Comparison of ENCODE assay signal across 15 mouse cellular contexts in the genomic region with DNA sequence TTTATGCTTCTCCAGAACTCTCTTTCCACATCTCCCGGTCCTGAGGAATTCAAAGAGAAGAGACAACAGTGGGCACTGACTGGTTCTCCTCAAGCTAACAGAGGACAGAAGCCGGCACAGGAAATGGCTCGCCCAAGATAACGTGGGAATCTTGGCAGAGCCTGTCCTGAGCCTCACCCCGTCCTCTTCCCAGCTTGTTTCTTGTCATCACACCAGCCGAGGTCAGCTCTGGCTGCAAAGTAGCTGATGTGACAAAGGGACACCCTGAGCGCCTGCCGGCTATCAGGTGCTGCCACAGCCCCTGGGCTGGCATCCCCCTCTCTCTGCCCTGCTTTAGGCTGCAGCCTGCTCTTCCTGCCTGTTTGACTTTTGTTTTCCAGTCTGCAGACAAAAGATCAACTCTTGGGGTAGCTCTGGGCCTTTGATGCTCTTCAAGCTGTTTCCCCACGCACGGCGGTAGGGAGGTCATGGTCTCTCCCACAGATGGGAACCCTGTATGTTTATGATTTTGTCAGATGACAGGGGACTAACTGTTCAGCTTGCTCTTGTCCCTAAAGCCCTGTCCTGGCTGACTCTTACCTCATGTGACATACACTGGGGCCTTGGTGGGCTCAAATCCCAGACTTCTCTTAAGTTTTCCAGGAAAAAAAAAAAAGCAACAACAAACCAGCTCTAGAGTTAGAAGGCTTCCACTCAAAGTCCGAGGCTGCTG. TPM values are rescaled to one million over a fixed set of nuclear protein-coding genes. Genes with fewer than 3 reads are reported as not detected.
DNase-seq lines count a peak whose midpoint lies in the region; ATAC-seq lines count a peak whose summit lies in the region.
"Had no signal": no experiment of that assay in that cellular context is flagged by ENCODE, and none has a peak within 500 bp of the region (broad histone marks: within the 10 kb centered on the region; RNA-seq: fewer than 3 reads in every experiment).

No protein-coding gene starts in this region.

- H3K27me3 ChIP-seq in lung, embryonic 15.5 days: no peaks in the 10 kb centered on the region
- H3K27me3 ChIP-seq: intestine, embryonic 15.5 days; neural tube, embryonic 15.5 days had no signal

- no peak overlapping the region for H3K9ac ChIP-seq in lung, embryonic 15.5 days
- H3K9ac ChIP-seq: intestine, embryonic 15.5 days; neural tube, embryonic 15.5 days had no signal

- no peaks in the 10 kb centered on the region for H3K36me3 ChIP-seq in lung, embryonic 15.5 days
- H3K36me3 ChIP-seq: embryonic facial prominence, embryonic 10.5 days; intestine, embryonic 15.5 days; midbrain, embryonic 10.5 days; neural tube, embryonic 15.5 days had no signal

- no peaks in the 10 kb centered on the region for H3K9me3 ChIP-seq in lung, embryonic 15.5 days
- H3K9me3 ChIP-seq: embryonic facial prominence, embryonic 10.5 days; intestine, embryonic 15.5 days; midbrain, embryonic 10.5 days; neural tube, embryonic 15.5 days had no signal

- no peak overlapping the region for H3K4me2 ChIP-seq in lung, embryonic 15.5 days
- H3K4me2 ChIP-seq: intestine, embryonic 15.5 days; neural tube, embryonic 15.5 days had no signal

- H3K27ac ChIP-seq in lung, embryonic 15.5 days: peak overlapping the region; percentile 46
- H3K27ac ChIP-seq: embryonic facial prominence, embryonic 10.5 days; intestine, embryonic 15.5 days; midbrain, embryonic 10.5 days; neural tube, embryonic 15.5 days; stomach, postnatal 0 days had no signal

- peak; percentile 68; the same call in 1 of the 2 replicates for ATAC-seq in lung, embryonic 15.5 days (ENCODE audit: borderline replicate concordance, extremely low read depth, low FRiP score, low TSS enrichment)
- ATAC-seq: intestine, embryonic 15.5 days had no signal

- peaks cover 16% of the 10 kb centered on the region for H3K4me1 ChIP-seq in lung, embryonic 15.5 days
- H3K4me1 ChIP-seq: intestine, embryonic 15.5 days; neural tube, embryonic 15.5 days had no signal

- no peak overlapping the region for H3K4me3 ChIP-seq in lung, embryonic 15.5 days
- H3K4me3 ChIP-seq: embryonic facial prominence, embryonic 10.5 days; intestine, embryonic 15.5 days; midbrain, embryonic 10.5 days; neural tube, embryonic 15.5 days had no signal

- peak; percentile 39 for DNase-seq in kidney, adult 9 months
- DNase-seq in kidney, postnatal 14 days: no peak
- peak; percentile 56 to 70 for DNase-seq in heart, adult 9 months (ENCODE audit: low spot score in 2 of 2)
- peak; percentile 46 to 48 for DNase-seq in heart, postnatal 14 days
- no peak for DNase-seq in adrenal gland, adult 8-10 months
- DNase-seq in spleen, postnatal 4 days (ENCODE audit: low spot score in 2 of 2): no peak
- DNase-seq in right cerebral cortex, postnatal 36 days (ENCODE audit: low spot score in 2 of 2): no peak
- DNase-seq: cerebellum, adult 9-11 months; left cerebral cortex, postnatal 4 days had no signal

- 20% methylated on average over 12 of the region's 12 CpGs for WGBS in lung, embryonic 15.5 days

- intact Hi-C loops in heart, postnatal 14 days (cut with DNase I): loop anchor here (2.0 kb wide), 1 partner anchor 20 kb away; no protein-coding TSS in a partner anchor

RNA-seq across cellular contexts. Expression of a gene that starts 14.8 kb away (rescaled TPM):
- 10 to 100 TPM; 43.1 to 43.5 TPM for total RNA-seq in heart, postnatal 14 days (2021)
- polyA plus RNA-seq in lung, embryonic 15.5 days (2015; fragmentation: Nextera tagmentation; extraction: Ambion mirVana): 57.2 and 63.1 TPM in 2 replicates
- 10 to 100 TPM; 58.8 to 73.0 (median 67.6) TPM for total RNA-seq in adrenal gland, adult 8-10 months (2022)

RNA-seq across cellular contexts. Expression of a gene that starts 55.5 kb away (rescaled TPM):
- total RNA-seq in heart, postnatal 14 days (2021): 10 to 100 TPM; 20.8 to 23.0 TPM
- polyA plus RNA-seq in lung, embryonic 15.5 days (2015; fragmentation: Nextera tagmentation; extraction: Ambion mirVana): 31.2 and 33.2 TPM in 2 replicates
- 1 to 10 TPM; 3.1 to 7.0 (median 4.5) TPM for total RNA-seq in adrenal gland, adult 8-10 months (2022)

Comparison
In these comparisons a context has a peak if more than half of its experiments do, and no peak if none do; other contexts are left out.
1. DNase-seq: peak in kidney, adult 9 months (single experiment), heart, adult 9 months (2 of 2) and heart, postnatal 14 days (2 of 2); none in kidney, postnatal 14 days (single experiment), adrenal gland, adult 8-10 months (single experiment), spleen, postnatal 4 days (0 of 2) and right cerebral cortex, postnatal 36 days (0 of 2).